Mouse (Mus musculus) heart, postnatal 0 days (tissue): ENCODE results near the gene Dhrs7c. TPM values are rescaled to one million over a fixed set of nuclear protein-coding genes. Genes with fewer than 3 reads are reported as not detected.

Experiments
- ATAC-seq: fragments of 200-750 bp; cut with Nextera tagmentation; 2 replicates; pipeline ENCODE4 v1.8.0; 2017; ENCODE audit warnings: low read depth, moderate number of reproducible peaks, moderate library complexity; ENCODE audit not compliant: insufficient read depth
- DNase-seq: peaks from one replicate; pipeline ENCODE4 v3.0.0-alpha.2; 2016; ENCODE audit warnings: low spot score
- H3K27ac ChIP-seq: fragments of 300-500 bp; sonication (generic); 2 replicates; pipeline ENCODE4 v1.5.1; 2014; ENCODE audit warnings: low read depth, mild to moderate bottlenecking
- H3K27me3 ChIP-seq: fragments of 300-500 bp; sonication (generic); 2 replicates; pipeline ENCODE4 v1.6.1; 2014; ENCODE audit warnings: low read length, mixed read lengths; ENCODE audit not compliant: control insufficient read depth, insufficient read depth
- H3K36me3 ChIP-seq: fragments of 300-500 bp; sonication (generic); replicated peaks from 2 replicates; pipeline ENCODE4 v1.6.1; 2014; ENCODE audit warnings: low read length, mixed read lengths; ENCODE audit not compliant: control insufficient read depth, insufficient read depth
- H3K4me1 ChIP-seq: fragments of 300-500 bp; sonication (generic); 2 replicates; pipeline ENCODE4 v1.6.1; 2014; ENCODE audit warnings: antibody characterized with exemption; ENCODE audit not compliant: control insufficient read depth, insufficient read depth
- H3K4me2 ChIP-seq: fragments of 300-500 bp; sonication (generic); 2 replicates; pipeline ENCODE4 v1.6.1; 2014; ENCODE audit warnings: low read depth, mild to moderate bottlenecking, low read length, moderate library complexity
- H3K4me3 ChIP-seq: fragments of 300-500 bp; sonication (generic); 2 replicates; pipeline ENCODE4 v1.5.1; 2014; ENCODE audit warnings: low read depth, low read length
- H3K9ac ChIP-seq: fragments of 300-500 bp; sonication (generic); replicated peaks from 2 replicates; pipeline ENCODE4 v1.6.1; 2014; ENCODE audit warnings: low read depth, low read length, mixed read lengths
- H3K9me3 ChIP-seq: fragments of 300-500 bp; sonication (generic); replicated peaks from 2 replicates; pipeline ENCODE4 v1.6.1; 2016; ENCODE audit warnings: low read length; ENCODE audit not compliant: control insufficient read depth
- CTCF ChIP-seq: IDR thresholded peaks from 2 replicates; pipeline ENCODE4 v1.5.1; 2016; ENCODE audit warnings: antibody characterized with exemption, control low read depth, low read depth
- EP300 ChIP-seq: IDR thresholded peaks from 2 replicates; pipeline ENCODE4 v1.6.1; 2016; ENCODE audit warnings: antibody characterized with exemption, low read depth
- WGBS: fragments of 180-500 bp; shearing (Covaris S2); extraction: QIAGEN DNeasy Blood & Tissue Kit; methylation state at CpG from one replicate; pipeline ENCODE4 v1.1.7; 2014; 5-methylcytosine and 5-hydroxymethylcytosine counted together
- polyA plus RNA-seq: library from polyadenylated mRNA; unstranded; fragments of >200 nt; fragmentation: Nextera tagmentation; extraction: Ambion mirVana; gene quantifications from 2 replicates; pipeline ENCODE4 v1.2.1, GENCODE M21; 2015
- total RNA-seq: library from RNA; depleted of rRNA; stranded (reverse); fragments of >200 nt; gene quantifications from 2 replicates; pipeline ENCODE4 v1.2.3, GENCODE M21; 2014; ENCODE audit warnings: low replicate concordance

The Dhrs7c gene
- total and polyA plus RNA-seq, 2 experiments from 2014 or later = 92.5 to 148 TPM

GRCm38 (mm10) chr11:67806832-67807597 is 9.0 kb downstream of the Dhrs7c start:
- TF ChIP-seq CTCF = no peak
- no peak for TF ChIP-seq EP300
- WGBS = 74% methylated on average over 11 of the region's 11 CpGs
- no peak for DNase-seq
- no peak for ATAC-seq
- H3K27ac ChIP-seq = no peak overlapping the region
- no peaks in the 10 kb centered on the region for H3K9me3 ChIP-seq
- no peak overlapping the region for H3K4me2 ChIP-seq
- no peak overlapping the region for H3K4me3 ChIP-seq
- H3K9ac ChIP-seq = no peak overlapping the region
- peaks cover 6% of the 10 kb centered on the region; the same call in 1 of the 2 replicates for H3K4me1 ChIP-seq
- H3K36me3 ChIP-seq = peaks cover 16% of the 10 kb centered on the region
- no peaks in the 10 kb centered on the region for H3K27me3 ChIP-seq

- Histone ChIP-seq H3K36me3 (peaks cover 26% of the 10 kb centered on the region), H3K4me1 (peaks cover 6% of the 10 kb centered on the region; the same call in 1 of the 2 replicates), H3K27ac (no peak overlapping the region), H3K4me2 (no peak overlapping the region), H3K27me3 (no peaks in the 10 kb centered on the region), H3K9ac (no peak overlapping the region), H3K4me3 (no peak overlapping the region), H3K9me3 (no peaks in the 10 kb centered on the region)
- no peak for DNase-seq
- TF ChIP-seq EP300 (no peak), CTCF (peak; percentile 64)
- 54% methylated on average over 5 of the region's 5 CpGs for WGBS
- ATAC-seq = no peak
These were observed 10.1 kb downstream of the Dhrs7c start for GRCm38 (mm10) chr11:67808051-67808450.

GRCm38 (mm10) chr11:67811535-67811934 is 13.5 kb downstream of the Dhrs7c start:
- 63% methylated on average over 6 of the region's 6 CpGs for WGBS
- H3K4me2 ChIP-seq = no peak overlapping the region
- no peak overlapping the region for H3K27ac ChIP-seq
- H3K4me1 ChIP-seq = peaks cover 6% of the 10 kb centered on the region; the same call in 1 of the 2 replicates
- no peak for ATAC-seq
- no peak overlapping the region for H3K4me3 ChIP-seq
- TF ChIP-seq CTCF = peak; percentile 44
- no peak for TF ChIP-seq EP300
- peaks cover 45% of the 10 kb centered on the region for H3K36me3 ChIP-seq
- no peaks in the 10 kb centered on the region for H3K9me3 ChIP-seq
- no peak overlapping the region for H3K9ac ChIP-seq
- DNase-seq = no peak
- no peaks in the 10 kb centered on the region for H3K27me3 ChIP-seq

GRCm38 (mm10) chr11:67819604-67820003 is 21.6 kb downstream of the Dhrs7c start:
- H3K27ac ChIP-seq = no peak overlapping the region
- TF ChIP-seq EP300 (no peak), CTCF (peak; percentile 88)
- ATAC-seq (peak; percentile 68), DNase-seq (peak; percentile 52)
- no peaks in the 10 kb centered on the region for H3K27me3 ChIP-seq
- no peak overlapping the region for H3K9ac ChIP-seq
- peak overlapping the region; percentile 44 for H3K4me2 ChIP-seq
- no peaks in the 10 kb centered on the region for H3K9me3 ChIP-seq
- 7% methylated on average over 5 of the region's 5 CpGs for WGBS
- H3K4me3 ChIP-seq = no peak overlapping the region
- 0 out of 2 replicates have a peak, but pooled peaks cover 4% of the 10 kb centered on the region for H3K4me1 ChIP-seq
- H3K36me3 ChIP-seq = peaks cover 16% of the 10 kb centered on the region; the same call in 1 of the 2 replicates

GRCm38 (mm10) chr11:67820221-67820620 is 22.2 kb downstream of the Dhrs7c start:
- Histone ChIP-seq H3K36me3 (peaks cover 10% of the 10 kb centered on the region; the same call in 1 of the 2 replicates), H3K4me1 (0 out of 2 replicates have a peak, but pooled peaks cover 4% of the 10 kb centered on the region), H3K27ac (no peak overlapping the region), H3K4me3 (no peak overlapping the region), H3K27me3 (no peaks in the 10 kb centered on the region), H3K9me3 (no peaks in the 10 kb centered on the region), H3K4me2 (no peak overlapping the region), H3K9ac (no peak overlapping the region)
- no peak for TF ChIP-seq EP300
- peak; percentile 72 for TF ChIP-seq CTCF
- DNase-seq (peak; percentile 28), ATAC-seq (peak; percentile 70; the same call in 1 of the 2 replicates)
- WGBS = 26% methylated on average over 4 of the region's 4 CpGs
